Mouse (Mus musculus): Measurements from ENCODE around the gene Arih1.

- TF ChIP-seq CTCF (IDR thresholded peaks at IDR 0.05; ENCODE audit: low read depth, low read length) (no peak), POLR2A (IDR thresholded peaks at IDR 0.05; ENCODE audit: borderline replicate concordance, low read depth, low read length) (no peak)
Observed at GRCm38 (mm10) chr9:59512381-59512780, 26.0 kb upstream of the Arih1 start.

Data from bone marrow macrophage, adult 2 months (primary cell).